Mouse (Mus musculus) heart, postnatal 10 days (tissue): ENCODE measurements at regions not wholly inside any gene's neighbourhood (a gene's known extent, or its start where the extent isn't known, plus 50 kb on each side); places are given as distances from the start of the nearest gene placed in this dataset.

Experiments
- DNase-seq, 2 experiments: peaks; one replicate each; pipeline ENCODE4 v3.0.0; 2021
- intact Hi-C: fragments of 180-260 bp; cut with DNase I; formaldehyde crosslinking; loops from one replicate; pipeline ENCODE4 v1.15.1; 2025

GRCm38 (mm10) chr6:55627228-55627627 is 53.8 kb downstream of the Neurod6 start:
- DNase-seq: no peak
- intact Hi-C loops: no loop called here

GRCm38 (mm10) chr6:55620366-55620765 is 60.7 kb downstream of the Neurod6 start:
- peak; percentile 22 to 34 for DNase-seq
- intact Hi-C loops: no loop called here

- peak; percentile 40 to 46 for DNase-seq
- intact Hi-C loops: no loop called here
Measured at GRCm38 (mm10) chr6:55617922-55618481, 63.1 kb downstream of the Neurod6 start.

DNA sequence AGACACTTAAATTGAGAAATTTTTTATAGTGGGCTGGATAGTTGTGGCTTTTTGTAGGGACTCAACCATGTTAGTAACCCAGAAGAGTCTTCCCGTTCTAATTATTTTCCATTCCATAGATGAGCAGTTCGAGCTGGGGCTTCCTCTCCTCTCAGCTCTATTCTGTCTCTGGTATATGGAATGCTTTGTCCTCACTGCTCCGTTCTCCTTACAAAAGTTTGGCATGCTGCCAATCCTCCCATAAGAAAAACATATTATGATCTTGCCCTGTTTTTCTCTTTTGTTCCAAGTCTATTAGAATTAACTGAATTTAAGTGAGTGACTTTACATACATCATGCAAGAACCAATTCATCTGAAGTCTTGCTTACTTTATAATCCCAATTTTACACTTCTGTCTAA is 70.7 kb downstream of the Neurod6 start:
- no peak for DNase-seq
- intact Hi-C loops: no loop called here

- DNase-seq: no peak
- intact Hi-C loops: no loop called here
Measured at GRCm38 (mm10) chr6:55609976-55610375, 71.1 kb downstream of the Neurod6 start.

DNA sequence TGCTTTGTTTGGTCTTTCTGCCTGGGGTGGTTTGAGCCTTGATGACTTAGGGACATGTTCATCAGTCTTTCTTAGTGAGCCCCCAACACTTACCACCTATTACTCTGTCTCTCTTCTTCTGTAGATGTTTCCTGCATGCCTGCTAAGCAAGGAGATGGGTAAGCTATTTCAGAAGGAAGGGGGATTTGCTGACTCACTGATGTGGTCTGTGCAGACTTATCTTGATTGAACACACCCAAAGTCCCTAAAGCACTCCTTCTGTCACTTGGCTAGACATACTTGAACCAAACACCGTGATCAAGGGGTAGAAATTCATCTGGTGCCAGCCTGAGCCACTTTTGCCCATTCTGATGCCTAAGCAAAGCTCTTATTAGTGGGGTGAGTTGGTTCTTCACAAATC is 72.0 kb downstream of the Neurod6 start:
- intact Hi-C loops: no loop called here
- DNase-seq: no peak

DNA sequence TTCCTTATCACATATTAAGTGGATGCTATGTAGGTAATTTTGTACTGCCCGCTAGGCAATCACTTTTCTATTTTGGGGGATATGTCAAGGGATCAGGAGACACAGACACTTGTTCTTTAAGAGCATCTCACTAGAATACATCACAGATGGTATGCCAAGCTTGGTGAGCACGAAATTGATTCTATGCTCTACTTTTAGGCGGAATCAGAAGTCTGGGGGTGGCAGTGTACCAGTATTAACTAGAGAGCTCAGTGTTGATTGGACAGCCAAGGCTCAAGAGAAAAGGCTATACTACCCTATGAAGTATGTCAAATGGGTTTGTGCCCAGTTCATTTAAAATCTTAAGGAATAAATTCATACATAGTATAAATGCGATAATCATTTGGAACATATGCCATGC is 84.0 kb downstream of the Neurod6 start:
- DNase-seq: no peak
- intact Hi-C loops: no loop called here

DNA sequence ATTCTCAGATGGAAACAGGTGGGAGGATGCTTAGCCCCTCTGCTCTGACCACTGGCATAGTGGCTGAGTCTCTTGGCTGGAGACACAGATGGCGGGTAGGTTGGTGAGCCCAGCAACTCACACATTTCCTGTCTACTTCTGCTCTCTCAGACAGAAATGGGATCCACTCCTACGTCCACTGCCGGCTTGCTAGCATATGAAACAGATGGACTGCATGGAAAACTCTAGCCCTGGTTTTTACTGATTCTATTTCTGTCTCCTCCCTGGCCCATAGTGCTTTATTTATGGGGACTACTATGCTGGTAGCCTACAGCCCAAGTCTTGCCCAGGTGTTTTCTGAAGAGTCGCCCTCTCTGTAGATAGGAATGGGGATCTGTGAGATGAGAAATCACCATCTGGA is 88.9 kb downstream of the Neurod6 start:
- intact Hi-C loops: no loop called here
- no peak for DNase-seq

- DNase-seq: no peak
- intact Hi-C loops: no loop called here
Measured at GRCm38 (mm10) chr6:55581106-55581505, 100.0 kb downstream of the Neurod6 start.

GRCm38 (mm10) chr6:55580036-55580435 is 101.0 kb downstream of the Neurod6 start:
- intact Hi-C loops: no loop called here
- no peak for DNase-seq

- no peak for DNase-seq
- intact Hi-C loops: no loop called here
Measured at GRCm38 (mm10) chr6:55579611-55580010, 101.5 kb downstream of the Neurod6 start.

- intact Hi-C loops: no loop called here
- no peak for DNase-seq
Measured at GRCm38 (mm10) chr6:55579105-55579504, 102.0 kb downstream of the Neurod6 start.

DNA sequence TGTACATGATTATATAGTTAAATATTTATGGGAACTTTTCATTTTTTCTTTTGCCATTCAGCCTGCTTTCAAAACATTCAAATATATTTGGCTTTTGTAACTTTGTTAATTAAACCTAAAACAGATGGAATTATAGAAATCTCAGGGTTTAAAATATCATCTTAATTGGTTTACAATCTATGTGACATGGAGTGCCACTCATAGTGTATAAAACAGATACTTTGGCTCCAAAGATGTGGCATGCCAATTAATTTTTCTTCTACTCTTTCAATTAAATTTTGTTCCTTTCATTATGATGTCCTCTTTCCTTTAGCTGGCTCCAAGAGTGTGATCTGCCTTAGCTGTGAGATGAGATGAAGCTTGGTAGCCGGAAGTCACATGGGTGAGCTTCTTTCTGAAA is 103.0 kb downstream of the Neurod6 start:
- no peak for DNase-seq
- intact Hi-C loops: no loop called here

GRCm38 (mm10) chr6:55567521-55567920 is 113.5 kb downstream of the Neurod6 start:
- DNase-seq: no peak
- intact Hi-C loops: no loop called here

DNA sequence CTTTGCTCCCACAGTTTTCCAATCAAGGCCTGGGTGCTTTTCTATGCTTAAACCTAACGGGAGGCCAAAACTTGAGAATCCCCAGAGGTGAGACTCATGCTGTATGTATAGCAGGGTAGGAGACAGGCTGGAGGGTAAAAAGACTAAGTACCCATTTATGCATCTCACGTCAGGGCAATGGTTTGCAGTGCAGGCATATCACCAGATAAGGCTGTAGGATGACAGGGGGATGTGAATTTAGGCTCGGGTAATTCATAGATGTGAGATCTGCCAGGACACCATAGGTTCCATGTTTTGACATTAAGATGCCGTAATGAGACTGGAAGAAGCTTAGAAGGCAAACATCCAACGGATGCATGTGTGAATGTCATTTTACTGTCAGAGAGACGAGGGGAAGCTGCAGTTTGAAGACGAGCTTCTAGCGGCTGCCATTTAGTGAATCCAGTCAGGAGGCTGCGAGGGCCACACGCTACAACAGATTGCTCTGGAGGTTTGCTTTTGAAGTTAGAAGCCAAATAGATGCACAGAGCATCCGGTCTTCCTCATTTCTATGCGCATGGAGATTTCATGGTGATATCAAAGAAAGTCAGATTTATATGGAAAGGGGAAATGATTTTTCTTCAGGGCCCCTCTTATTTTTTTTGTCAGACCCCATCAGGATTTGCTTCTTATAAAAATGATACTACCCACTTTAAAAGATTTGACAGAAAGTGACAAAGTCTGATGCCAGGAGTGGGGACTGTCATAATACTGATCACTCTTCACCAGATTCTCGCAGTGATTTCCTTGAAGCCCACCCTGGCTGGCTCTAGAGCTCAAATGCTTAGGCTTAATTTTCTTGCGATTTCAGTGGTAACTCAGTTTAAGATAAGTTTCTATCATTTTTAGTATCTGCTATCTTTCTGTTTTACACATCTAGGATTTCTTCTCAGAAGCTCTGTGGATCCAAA is 113.8 kb downstream of the Adcyap1r1 start:
- intact Hi-C loops: no loop called here
- DNase-seq: no peak

DNA sequence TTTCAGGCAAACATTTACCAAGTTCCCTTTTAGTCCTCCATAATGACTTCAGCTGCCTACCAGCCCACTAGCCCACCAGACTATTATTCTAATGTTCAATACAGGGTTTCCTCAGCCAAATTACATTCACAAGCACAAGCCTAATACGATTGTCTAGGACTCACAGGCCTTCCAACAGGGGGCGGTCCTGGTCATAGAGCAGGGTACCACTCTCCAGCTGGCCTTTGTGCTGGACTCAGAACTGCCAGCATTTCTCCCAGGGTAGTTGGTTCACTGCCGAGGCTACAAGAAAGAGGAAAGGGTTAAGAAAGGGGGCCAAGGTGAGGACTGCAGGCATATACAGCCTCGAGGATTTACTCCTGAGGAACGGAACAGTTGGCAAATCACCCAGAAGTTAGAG is 108.8 kb downstream of the Adcyap1r1 start:
- intact Hi-C loops: no loop called here
- no peak for DNase-seq

DNA sequence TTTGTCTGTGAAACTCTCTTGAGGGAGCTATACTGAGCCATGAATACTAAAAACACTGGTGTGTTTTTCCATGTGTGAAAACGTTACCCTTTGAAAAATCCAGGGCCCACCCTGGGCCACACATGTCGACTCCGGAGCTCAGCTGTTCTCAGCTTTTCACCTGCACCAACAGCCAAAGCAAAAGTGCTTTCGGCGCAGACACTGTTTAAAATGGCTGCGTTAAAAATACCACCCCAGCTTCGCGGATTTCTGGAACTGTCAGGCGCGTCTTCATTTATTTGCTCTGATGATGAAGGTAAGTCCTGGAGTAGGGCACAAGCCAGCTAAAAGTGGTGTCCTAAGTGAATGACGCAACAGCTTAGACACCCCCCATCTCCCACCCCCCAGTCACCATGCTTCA is 108.0 kb downstream of the Adcyap1r1 start:
- no peak for DNase-seq
- intact Hi-C loops: no loop called here
